Mouse (Mus musculus): Measurements from ENCODE around the gene Cyb5d2.
"Not testable (repeated sequence)": the region's sequence is repeated elsewhere in the genome, so short reads cannot be mapped to it uniquely, and the experiment has no call there.

Cyb5d2 gene

DNA sequence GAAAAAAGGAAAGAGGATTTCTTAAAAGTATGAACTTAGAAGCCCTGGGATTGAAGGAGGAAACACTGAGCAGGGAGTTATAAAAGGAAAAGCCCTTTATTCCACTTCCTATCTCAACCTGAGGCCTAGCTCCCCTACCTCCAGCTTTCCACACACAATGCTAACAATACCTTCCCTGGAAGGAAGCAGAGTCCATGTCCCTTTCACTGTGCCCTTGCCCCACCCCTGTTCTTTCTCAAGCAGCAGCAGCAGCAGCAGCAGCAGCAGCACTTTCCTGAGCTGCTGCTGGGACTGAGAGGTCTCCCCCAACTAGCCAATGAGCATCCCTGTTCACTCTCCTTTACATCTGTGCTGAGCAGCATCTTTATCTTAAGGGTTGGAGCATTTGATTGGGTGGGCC is 17.0 kb downstream of the Cyb5d2 start:
- no peak for DNase-seq (ENCODE audit: low read depth, low spot score)

DNA sequence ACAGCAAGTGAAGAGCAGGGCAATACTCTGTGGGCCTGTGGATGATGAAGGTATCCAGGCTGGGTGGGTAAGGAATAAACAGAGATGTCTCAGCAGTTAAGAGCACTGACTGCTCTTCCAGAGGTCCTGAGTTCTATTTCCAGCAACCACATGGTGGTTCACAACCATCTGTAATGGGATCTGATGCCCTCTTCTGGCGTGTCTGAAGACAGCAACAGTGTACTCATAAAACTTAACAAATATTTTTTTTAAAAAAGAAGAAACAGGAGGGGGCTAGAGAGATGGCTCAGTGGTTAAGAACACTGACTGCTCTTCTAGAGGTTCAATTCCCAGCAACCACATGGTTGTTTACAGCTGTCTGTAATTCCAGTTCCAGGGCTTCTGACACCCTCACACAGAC is 23.3 kb downstream of the Cyb5d2 start:
- DNase-seq (ENCODE audit: low read depth, low spot score) = not testable (repeated sequence)

GRCm38 (mm10) chr11:72771461-72771860 is 24.5 kb downstream of the Cyb5d2 start:
- peak; percentile 32 for DNase-seq (ENCODE audit: low read depth, low spot score)

GRCm38 (mm10) chr11:72770816-72771215 is 25.1 kb downstream of the Cyb5d2 start:
- no peak for DNase-seq (ENCODE audit: low read depth, low spot score)

DNA sequence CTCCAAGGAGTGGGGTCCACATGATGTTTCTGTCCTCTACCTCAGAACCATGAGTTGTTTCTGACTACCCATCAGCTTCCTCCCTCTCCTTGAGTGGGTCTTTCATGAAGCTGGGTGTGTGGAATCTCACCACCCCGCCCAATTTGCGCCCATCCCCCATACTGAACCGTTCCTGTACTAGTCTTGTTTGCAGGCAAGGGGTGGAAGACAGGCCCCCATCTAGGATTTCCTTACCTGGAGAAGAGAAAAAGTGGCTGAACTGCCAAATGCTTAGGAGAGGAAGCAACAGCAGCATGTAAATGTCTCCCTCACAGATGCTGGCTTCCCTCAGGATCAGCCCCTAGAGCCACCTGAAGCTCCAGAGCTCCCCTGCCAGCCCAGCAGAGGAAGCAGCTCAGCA is 25.6 kb downstream of the Cyb5d2 start:
- no peak for DNase-seq (ENCODE audit: low read depth, low spot score)

GRCm38 (mm10) chr11:72769061-72769460 is 26.9 kb downstream of the Cyb5d2 start:
- no peak for DNase-seq (ENCODE audit: low read depth, low spot score)

DNA sequence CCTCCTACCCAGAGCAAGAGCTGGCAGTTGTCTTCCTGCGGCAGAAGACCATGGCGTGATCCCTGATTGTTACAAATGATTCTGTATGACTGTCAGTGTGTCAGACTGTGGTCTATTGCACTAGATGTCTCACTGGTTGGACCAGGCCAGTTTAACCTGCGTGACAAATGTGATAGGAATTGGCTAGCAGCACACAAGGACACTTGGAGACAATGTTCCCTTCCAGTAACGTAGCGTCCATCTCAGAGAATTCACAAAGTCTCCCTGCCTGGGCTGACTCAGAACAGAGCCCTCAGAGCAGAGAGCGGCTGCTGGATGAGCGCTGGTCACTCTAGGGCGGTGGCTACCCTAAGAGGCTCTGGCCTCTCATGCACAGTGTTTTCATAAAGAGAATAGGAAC is 28.2 kb downstream of the Cyb5d2 start:
- no peak for DNase-seq (ENCODE audit: low read depth, low spot score)

- no peak for DNase-seq (ENCODE audit: low read depth, low spot score)
Measured at GRCm38 (mm10) chr11:72764270-72764669, 31.7 kb downstream of the Cyb5d2 start.

DNA sequence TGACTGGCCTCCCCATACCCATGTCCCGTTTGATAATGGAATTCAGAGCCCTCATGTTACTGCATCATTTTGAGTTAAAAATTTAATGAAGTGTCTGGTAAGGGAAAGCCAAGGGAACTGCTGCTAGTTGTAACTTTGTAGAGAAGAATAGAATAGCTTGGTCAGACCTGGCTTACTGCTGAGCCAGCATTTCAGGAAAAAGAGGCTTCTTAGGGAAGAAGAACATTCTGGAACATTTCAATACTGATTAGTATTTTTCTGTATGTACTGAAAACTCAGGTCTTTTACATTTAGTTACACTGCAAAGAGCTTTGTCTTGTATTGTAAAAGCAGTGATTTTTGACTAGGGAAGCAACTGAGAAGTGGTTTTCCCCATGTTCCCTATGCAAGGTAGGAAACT is 35.2 kb downstream of the Cyb5d2 start:
- DNase-seq (ENCODE audit: low read depth, low spot score) = no peak

GRCm38 (mm10) chr11:72759581-72759980 is 36.4 kb downstream of the Cyb5d2 start:
- DNase-seq (ENCODE audit: low read depth, low spot score) = peak; percentile 76

DNA sequence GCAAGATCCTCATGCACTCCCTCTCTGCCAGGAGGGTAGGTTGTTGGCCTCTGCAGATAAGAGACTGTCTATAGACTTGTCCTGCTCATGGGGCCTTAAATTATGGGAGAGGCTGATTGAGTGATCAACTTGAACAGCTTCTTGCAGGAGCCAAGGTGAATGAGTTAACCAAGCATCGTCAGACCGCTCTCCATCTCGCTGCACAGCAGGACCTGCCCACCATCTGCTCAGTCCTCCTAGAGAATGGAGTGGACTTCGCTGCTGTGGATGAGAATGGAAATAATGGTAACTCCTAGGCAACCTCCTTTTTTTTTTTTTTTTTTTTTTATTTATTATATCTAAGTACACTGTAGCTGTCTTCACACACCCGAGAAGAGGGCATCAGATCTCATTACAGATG is 37.6 kb downstream of the Cyb5d2 start:
- no peak for DNase-seq (ENCODE audit: low read depth, low spot score)

DNA sequence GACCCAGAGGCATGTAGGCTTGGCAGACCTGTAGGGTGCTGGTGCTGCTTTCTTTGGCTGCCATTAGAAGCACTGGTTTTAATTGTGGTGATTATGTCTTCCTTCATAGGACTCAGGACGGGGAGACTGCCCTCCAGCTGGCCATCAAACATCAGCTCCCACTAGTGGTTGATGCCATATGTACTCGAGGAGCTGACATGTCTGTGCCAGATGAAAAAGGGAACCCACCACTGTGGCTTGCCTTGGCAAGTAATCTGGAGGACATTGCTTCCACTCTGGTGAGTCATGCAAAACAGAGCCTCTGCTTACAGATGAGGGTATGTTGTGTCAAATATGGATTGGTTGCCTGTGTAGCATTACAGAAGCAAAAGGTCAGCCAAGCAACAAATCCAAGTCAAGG is 44.0 kb downstream of the Cyb5d2 start:
- DNase-seq (ENCODE audit: low read depth, low spot score) = peak; percentile 94

- no peak for DNase-seq (ENCODE audit: low read depth, low spot score)
Measured at GRCm38 (mm10) chr11:72739048-72739447, 56.9 kb downstream of the Cyb5d2 start.

GRCm38 (mm10) chr11:72737517-72737916 is 58.4 kb downstream of the Cyb5d2 start:
- not testable (repeated sequence) for DNase-seq (ENCODE audit: low read depth, low spot score)

- no peak for DNase-seq (ENCODE audit: low read depth, low spot score)
Measured at GRCm38 (mm10) chr11:72736320-72736719, 59.6 kb downstream of the Cyb5d2 start.

GRCm38 (mm10) chr11:72735519-72735860 is 60.5 kb downstream of the Cyb5d2 start:
- DNase-seq (ENCODE audit: low read depth, low spot score) = no peak

DNA sequence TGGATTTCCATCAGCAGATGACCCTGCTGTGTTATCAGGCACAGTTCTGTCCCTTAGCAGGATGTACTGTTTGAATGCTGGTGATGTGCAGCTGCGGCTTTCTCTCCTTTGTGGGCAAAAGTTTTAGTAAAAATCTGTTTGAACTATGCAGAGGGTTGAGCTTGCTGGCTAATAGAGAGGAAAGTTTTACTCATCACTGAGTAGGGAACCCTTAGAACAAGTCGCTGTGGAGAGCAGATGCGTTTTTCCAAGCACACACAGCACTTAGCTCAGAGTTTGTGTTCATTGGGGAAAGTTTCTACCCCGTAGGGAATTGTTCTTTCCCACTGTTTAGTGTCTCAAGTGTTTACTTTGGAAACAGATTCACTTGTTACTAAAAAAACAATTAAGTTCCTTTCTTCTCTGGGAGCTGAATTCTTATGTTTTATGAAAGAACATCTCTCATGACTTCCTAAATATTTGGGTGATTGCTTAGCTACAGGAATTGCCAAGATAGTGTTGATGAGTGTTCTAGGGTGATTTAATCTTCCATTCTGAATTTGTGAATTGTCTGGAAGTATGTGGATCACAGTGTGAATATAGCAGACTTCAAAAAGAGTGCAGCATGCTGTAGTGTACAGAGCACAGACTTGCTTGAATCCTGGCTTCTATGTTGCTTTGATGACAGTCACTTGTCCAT is 61.0 kb downstream of the Cyb5d2 start:
- peak; percentile 14 for DNase-seq (ENCODE audit: low read depth, low spot score)

DNA sequence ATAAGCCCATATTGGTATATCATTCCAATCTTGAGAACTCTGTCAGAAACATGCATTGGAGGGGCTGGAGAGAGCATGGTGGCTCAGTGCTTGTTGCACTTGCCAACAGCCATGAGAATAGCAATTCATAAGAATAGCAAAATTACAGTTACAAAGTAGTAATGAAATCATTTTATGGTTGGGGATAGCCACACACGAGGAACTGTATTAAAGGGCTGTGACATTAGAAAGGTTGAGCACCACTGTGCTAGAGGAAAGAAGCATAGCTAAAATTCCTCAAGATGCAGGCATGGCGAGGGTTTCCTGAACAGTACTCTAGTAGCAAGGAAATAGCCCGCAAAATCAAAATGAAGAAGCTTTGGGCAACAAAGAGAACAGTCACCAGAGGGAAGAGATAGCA is 62.2 kb downstream of the Cyb5d2 start:
- DNase-seq (ENCODE audit: low read depth, low spot score) = no peak

All from 3T3-L1 (cell line).